Mouse (Mus musculus): Measurements from ENCODE around the gene Slc3a1. TPM values are rescaled to one million over a fixed set of nuclear protein-coding genes. Genes with fewer than 3 reads are reported as not detected.

Slc3a1 gene
- polyA plus RNA-seq, 1 experiment = 0.24 TPM

DNA sequence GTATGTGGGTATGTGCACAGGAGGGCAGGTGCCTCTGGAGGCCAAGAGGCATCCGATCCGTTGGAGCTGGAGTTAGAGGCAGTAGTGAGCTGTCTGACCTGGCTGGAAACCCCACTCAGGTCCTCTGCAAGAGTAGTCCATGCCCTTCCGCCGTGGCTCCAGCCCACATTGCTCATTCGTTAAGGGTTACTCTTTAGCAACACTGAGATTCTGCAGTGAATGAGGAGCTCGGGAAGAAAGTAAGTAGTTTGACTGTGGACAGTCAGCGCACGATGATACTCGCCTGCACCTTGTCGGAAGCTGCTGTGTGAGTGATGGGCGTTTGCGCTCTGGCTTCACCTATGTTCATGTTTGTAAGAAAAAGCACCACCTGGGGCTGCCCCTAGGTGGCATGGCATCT lies 17.0 kb downstream of the Slc3a1 start:
- TF ChIP-seq POLR2A (IDR thresholded peaks at IDR 0.05; ENCODE audit: borderline replicate concordance, extremely low read depth, low read depth, low read length) = no peak
- Histone ChIP-seq H3K4me3 (replicated peaks; ENCODE audit: extremely low read depth, low read depth, low read length) (no peak overlapping the region), H3K4me1 (ENCODE audit: control insufficient read depth, insufficient read depth, low read length) (no peaks in the 10 kb centered on the region)
- WGBS = 84% methylated on average over 12 of the region's 12 CpGs
- no peak for DNase-seq

DNA sequence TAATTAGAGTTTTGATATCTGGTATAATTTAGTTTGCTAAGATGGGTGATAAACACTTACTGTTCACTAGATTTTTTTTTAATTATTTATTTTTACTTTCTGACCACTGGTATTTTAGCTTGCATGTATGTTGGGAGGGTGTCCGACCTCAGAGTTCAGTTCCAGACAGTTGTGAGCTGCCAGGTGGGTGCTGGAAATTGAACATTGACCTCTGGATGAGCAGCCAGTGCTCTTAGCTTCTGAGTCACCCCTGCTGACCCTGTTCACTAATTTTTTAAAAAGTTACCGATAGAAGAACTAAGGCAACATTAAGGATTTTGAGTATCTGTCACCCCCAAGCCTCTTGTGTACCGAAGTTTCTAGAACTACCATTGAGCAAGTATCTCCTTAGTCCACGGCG lies 20.2 kb downstream of the Slc3a1 start:
- Histone ChIP-seq H3K4me1 (ENCODE audit: control insufficient read depth, insufficient read depth, low read length) (no peaks in the 10 kb centered on the region), H3K4me3 (replicated peaks; ENCODE audit: extremely low read depth, low read depth, low read length) (no peak overlapping the region)
- TF ChIP-seq CTCF (IDR thresholded peaks at IDR 0.05; ENCODE audit: insufficient read depth, low read length) (no peak), POLR2A (IDR thresholded peaks at IDR 0.05; ENCODE audit: borderline replicate concordance, extremely low read depth, low read depth, low read length) (no peak)
- 93% methylated on average over 5 of the region's 5 CpGs for WGBS
- no peak for DNase-seq

DNA sequence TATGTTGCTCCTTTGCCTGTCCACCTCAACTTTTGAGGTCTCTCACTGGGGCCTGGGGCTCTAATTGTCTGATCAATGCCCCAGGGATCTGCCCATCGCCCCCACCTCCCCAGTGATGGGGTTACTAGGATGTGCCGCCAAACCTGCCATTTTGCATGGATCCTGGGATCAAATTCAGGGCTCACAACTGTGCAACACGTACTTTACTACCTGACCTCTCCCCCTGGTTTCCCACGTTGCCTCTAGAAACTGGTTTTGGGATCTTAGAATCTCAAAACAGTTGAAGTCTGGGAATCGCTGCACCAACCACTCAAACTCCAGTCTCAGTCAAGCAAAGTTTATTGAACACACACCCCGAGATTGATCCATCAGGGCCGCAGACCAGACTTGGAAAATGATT lies 30.1 kb downstream of the Slc3a1 start:
- DNase-seq = no peak
- TF ChIP-seq POLR2A (IDR thresholded peaks at IDR 0.05; ENCODE audit: borderline replicate concordance, extremely low read depth, low read depth, low read length) = no peak
- TF ChIP-seq CTCF (IDR thresholded peaks at IDR 0.05; ENCODE audit: insufficient read depth, low read length) = no peak
- 92% methylated on average over 7 of the region's 7 CpGs for WGBS
- H3K4me3 ChIP-seq (replicated peaks; ENCODE audit: extremely low read depth, low read depth, low read length) = no peak overlapping the region
- H3K4me1 ChIP-seq (ENCODE audit: control insufficient read depth, insufficient read depth, low read length) = no peaks in the 10 kb centered on the region

DNA sequence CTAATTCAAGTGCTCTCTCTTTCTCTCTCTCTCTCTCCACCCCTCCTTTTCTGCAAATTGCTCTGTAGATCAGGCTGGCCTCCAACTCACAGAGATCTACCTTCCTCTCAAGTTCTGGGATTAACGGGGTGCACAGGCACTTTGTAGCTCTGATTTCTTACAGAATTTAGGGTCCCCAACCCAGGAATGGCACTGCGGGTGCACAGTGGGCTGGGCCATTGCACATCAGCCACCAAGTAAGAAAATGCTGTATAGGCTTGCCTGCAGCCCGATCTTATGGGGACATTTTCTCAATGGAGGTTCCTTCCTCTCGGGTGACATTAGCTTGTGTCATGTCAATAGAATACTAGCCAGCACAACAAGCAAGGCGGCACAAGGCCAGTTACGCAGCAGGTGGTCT lies 31.0 kb downstream of the Slc3a1 start:
- DNase-seq = no peak
- TF ChIP-seq CTCF (IDR thresholded peaks at IDR 0.05; ENCODE audit: insufficient read depth, low read length) (no peak), POLR2A (IDR thresholded peaks at IDR 0.05; ENCODE audit: borderline replicate concordance, extremely low read depth, low read depth, low read length) (no peak)
- WGBS = 97% methylated on average over 6 of the region's 6 CpGs
- Histone ChIP-seq H3K4me1 (ENCODE audit: control insufficient read depth, insufficient read depth, low read length) (no peaks in the 10 kb centered on the region), H3K4me3 (replicated peaks; ENCODE audit: extremely low read depth, low read depth, low read length) (no peak overlapping the region)

DNA sequence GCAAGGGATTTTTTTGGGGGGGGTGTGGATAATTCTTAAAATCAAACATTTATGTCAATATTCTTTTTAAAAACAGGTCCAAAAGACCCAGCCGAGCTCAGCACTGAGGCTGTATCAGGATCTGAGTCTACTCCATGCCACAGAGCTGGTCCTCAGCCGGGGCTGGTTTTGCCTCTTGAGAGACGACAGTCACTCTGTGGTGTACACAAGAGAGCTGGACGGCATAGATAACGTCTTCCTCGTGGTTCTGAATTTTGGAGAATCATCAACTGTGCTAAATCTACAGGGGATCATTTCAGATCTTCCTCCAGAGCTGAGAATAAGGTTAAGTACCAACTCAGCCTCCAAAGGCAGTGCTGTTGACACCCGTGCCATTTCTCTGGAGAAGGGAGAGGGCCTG lies 35.4 kb downstream of the Slc3a1 start:
- TF ChIP-seq POLR2A (IDR thresholded peaks at IDR 0.05; ENCODE audit: borderline replicate concordance, extremely low read depth, low read depth, low read length) (no peak), CTCF (IDR thresholded peaks at IDR 0.05; ENCODE audit: insufficient read depth, low read length) (no peak)
- 84% methylated on average over 7 of the region's 7 CpGs for WGBS
- no peak overlapping the region for H3K4me3 ChIP-seq (replicated peaks; ENCODE audit: extremely low read depth, low read depth, low read length)
- no peak for DNase-seq
- no peaks in the 10 kb centered on the region for H3K4me1 ChIP-seq (ENCODE audit: control insufficient read depth, insufficient read depth, low read length)

DNA sequence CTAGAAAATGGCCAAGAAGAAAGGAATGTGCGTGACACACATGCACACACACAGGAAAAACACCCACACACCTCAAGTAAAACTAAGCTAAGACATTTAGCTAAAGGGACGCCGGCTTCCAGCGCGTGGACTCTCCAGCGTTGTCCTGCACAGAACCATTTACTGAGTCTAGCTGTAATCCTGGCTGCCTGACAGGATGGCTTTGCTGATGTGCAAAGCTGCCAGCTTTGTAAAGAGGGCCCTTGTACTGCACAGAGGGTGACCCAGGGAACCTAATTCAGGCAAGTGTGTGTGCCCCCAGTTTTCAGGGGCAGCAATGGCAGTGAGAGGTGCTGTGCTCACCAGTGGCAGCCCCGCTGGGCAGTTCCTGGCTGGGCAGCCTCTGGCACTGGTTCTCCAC lies 39.2 kb downstream of the Slc3a1 start:
- WGBS = 91% methylated on average over 7 of the region's 7 CpGs
- Histone ChIP-seq H3K4me1 (ENCODE audit: control insufficient read depth, insufficient read depth, low read length) (no peaks in the 10 kb centered on the region), H3K4me3 (replicated peaks; ENCODE audit: extremely low read depth, low read depth, low read length) (no peak overlapping the region)
- TF ChIP-seq CTCF (IDR thresholded peaks at IDR 0.05; ENCODE audit: insufficient read depth, low read length) (no peak), POLR2A (IDR thresholded peaks at IDR 0.05; ENCODE audit: borderline replicate concordance, extremely low read depth, low read depth, low read length) (no peak)
- no peak for DNase-seq

DNA sequence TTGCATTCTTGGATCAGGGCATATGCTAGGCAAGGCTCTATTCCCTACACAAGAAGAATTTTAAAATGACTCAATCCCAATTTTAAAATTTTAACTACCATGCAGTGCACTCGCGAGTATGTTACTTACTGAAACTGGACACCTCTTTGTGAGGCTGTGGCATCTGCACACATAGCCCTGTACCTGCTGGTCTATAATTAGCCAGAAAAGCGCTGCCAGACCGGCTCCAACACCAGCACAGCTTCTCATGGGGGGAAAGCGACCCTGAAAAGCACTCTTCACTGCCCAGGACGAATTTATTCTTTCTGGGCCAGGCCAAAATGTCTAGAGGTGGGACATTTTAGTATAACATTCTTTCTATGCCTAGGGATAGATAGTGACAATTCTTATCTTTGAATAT lies 42.5 kb downstream of the Slc3a1 start:
- DNase-seq = no peak
- 83% methylated on average over 6 of the region's 6 CpGs for WGBS
- no peak for TF ChIP-seq CTCF (IDR thresholded peaks at IDR 0.05; ENCODE audit: insufficient read depth, low read length)
- no peak for TF ChIP-seq POLR2A (IDR thresholded peaks at IDR 0.05; ENCODE audit: borderline replicate concordance, extremely low read depth, low read depth, low read length)
- H3K4me1 ChIP-seq (ENCODE audit: control insufficient read depth, insufficient read depth, low read length) = no peaks in the 10 kb centered on the region
- H3K4me3 ChIP-seq (replicated peaks; ENCODE audit: extremely low read depth, low read depth, low read length) = no peak overlapping the region

DNA sequence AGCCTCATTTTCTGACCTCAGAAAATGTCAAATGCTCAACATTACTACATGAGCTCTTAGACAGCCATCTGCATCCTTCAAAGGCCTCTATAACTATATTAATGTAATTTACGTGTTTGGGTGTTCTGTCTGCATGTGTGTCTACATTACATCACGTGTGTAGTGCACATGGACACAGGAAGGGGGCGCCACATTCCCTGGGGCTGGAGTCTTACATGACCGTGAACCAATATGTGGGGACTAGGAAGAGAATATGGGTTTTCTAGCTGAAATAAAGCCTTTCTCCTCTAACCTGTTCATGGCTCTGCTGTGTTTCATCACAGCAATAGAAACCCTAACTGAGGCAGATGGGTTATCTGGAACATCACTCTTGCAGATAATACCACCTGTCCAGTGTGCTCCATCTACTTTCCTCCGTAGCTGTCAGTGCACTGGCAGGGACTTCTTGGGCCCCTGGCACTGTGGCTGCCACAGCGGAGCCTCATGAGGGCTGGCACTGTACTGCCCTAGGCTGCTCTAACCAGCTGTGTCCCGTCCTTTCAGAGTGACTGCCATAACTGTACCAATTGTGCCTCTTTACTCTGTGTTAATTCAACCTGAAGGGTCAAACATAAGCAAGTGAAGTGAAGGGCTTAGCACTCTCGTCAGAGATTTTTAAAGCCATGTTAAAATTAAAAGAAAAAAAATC lies 43.1 kb downstream of the Slc3a1 start:
- Histone ChIP-seq H3K4me1 (ENCODE audit: control insufficient read depth, insufficient read depth, low read length) (no peaks in the 10 kb centered on the region), H3K4me3 (replicated peaks; ENCODE audit: extremely low read depth, low read depth, low read length) (no peak overlapping the region)
- TF ChIP-seq POLR2A (IDR thresholded peaks at IDR 0.05; ENCODE audit: borderline replicate concordance, extremely low read depth, low read depth, low read length) (no peak), CTCF (IDR thresholded peaks at IDR 0.05; ENCODE audit: insufficient read depth, low read length) (no peak)
- DNase-seq = no peak
- 93% methylated on average over 8 of the region's 8 CpGs for WGBS

DNA sequence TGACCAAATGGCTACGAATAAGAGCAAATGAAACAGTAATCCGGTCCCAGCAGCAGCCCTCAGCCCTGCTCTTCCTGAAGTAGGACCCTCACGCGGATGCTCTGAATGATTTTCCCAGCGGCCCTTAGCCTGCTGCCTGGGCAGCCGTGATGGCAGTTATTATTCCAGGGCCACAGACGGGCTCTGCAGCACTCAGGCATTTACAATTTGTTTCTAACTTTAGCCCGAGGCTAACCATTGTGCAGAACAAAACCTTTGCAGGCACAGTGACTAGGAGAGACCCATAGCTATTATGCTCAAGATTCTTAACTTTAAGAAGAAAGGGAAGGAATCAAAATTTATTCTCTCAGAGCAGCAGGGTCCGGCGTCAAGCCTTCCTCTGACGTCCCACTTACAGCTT lies 44.2 kb downstream of the Slc3a1 start:
- WGBS = 79% methylated on average over 11 of the region's 11 CpGs
- DNase-seq = no peak
- H3K4me1 ChIP-seq (ENCODE audit: control insufficient read depth, insufficient read depth, low read length) = no peaks in the 10 kb centered on the region
- TF ChIP-seq CTCF (IDR thresholded peaks at IDR 0.05; ENCODE audit: insufficient read depth, low read length) (no peak), POLR2A (IDR thresholded peaks at IDR 0.05; ENCODE audit: borderline replicate concordance, extremely low read depth, low read depth, low read length) (no peak)
- no peak overlapping the region for H3K4me3 ChIP-seq (replicated peaks; ENCODE audit: extremely low read depth, low read depth, low read length)

DNA sequence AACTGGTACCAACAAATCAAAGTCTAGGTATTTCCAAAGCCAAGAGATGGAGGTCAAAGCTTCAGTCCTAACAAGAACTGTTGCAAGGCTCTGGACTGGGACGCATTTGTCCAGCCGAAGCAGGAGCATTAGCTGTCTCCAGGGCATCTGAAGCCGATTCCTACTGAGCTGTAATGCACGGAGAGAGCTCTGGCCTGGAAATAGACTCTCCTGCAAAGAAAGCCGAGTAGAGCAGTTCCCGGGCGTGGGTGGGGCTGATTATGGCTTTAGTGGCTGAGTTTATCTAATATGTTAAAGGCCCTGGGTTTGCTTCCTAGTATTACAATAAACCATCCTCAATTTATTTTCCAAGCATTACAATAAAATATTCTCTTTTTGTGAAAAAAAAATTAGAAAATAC lies 45.0 kb downstream of the Slc3a1 start:
- TF ChIP-seq CTCF (IDR thresholded peaks at IDR 0.05; ENCODE audit: insufficient read depth, low read length) (no peak), POLR2A (IDR thresholded peaks at IDR 0.05; ENCODE audit: borderline replicate concordance, extremely low read depth, low read depth, low read length) (no peak)
- no peaks in the 10 kb centered on the region for H3K4me1 ChIP-seq (ENCODE audit: control insufficient read depth, insufficient read depth, low read length)
- 84% methylated on average over 7 of the region's 7 CpGs for WGBS
- DNase-seq = no peak
- H3K4me3 ChIP-seq (replicated peaks; ENCODE audit: extremely low read depth, low read depth, low read length) = no peak overlapping the region
